Mouse (Mus musculus) cerebellum, postnatal 10 days (tissue): Measurements from ENCODE around the gene Mfsd13b.
"Not testable (repeated sequence)": the region's sequence is repeated elsewhere in the genome, so short reads cannot be mapped to it uniquely, and the experiment has no call there.

ENCODE experiments used
- DNase-seq, 2 experiments: peaks; one replicate each; pipeline ENCODE4 v3.0.0; 2021; ENCODE audit warnings: mixed read lengths in 2 of 2

Mfsd13b gene

DNA sequence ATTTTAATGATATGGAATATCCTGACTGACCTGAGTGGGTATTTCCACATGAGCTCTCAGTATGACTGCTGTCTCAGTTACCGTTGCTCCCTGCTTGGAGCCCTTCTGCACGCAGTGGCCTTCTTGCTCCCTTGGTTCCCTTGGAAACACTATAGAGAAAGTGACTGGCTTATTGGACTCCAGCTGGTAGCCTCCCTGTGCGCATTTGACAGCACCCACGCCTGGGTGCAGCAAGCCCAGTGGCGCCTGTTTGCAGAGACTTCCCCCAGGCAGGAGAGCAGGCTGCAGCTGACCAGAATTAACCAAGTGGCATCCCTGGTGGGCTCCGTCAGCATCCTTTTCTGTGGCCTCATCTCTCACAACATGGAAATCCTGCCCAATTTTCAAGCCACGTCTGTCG lies 8.9 kb downstream of the Mfsd13b start:
- DNase-seq, result no peak

DNA sequence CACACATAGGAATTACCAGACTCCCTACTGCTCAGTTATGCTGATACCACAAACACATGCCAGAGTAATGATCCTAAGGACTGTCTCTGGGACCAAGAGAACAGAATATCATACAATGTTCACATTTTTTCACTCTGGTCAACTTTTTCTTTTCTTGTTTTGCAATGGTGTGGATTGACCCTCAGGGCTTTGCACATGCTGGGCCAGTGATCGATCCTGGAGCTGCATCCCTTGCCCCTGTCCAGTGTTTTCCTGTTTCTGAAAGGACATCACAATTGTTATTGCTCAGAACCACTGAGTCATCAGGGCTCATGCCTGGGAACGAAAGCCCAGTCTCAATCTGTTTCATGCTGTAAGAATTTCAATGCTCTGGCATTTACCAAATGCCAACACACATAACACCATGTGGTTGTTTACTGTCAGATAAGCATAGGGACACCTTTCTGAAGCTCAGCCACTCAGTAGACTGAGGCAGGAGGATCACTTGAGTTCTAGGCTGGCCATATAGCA lies 16.8 kb downstream of the Mfsd13b start:
- DNase-seq, result no peak

DNA sequence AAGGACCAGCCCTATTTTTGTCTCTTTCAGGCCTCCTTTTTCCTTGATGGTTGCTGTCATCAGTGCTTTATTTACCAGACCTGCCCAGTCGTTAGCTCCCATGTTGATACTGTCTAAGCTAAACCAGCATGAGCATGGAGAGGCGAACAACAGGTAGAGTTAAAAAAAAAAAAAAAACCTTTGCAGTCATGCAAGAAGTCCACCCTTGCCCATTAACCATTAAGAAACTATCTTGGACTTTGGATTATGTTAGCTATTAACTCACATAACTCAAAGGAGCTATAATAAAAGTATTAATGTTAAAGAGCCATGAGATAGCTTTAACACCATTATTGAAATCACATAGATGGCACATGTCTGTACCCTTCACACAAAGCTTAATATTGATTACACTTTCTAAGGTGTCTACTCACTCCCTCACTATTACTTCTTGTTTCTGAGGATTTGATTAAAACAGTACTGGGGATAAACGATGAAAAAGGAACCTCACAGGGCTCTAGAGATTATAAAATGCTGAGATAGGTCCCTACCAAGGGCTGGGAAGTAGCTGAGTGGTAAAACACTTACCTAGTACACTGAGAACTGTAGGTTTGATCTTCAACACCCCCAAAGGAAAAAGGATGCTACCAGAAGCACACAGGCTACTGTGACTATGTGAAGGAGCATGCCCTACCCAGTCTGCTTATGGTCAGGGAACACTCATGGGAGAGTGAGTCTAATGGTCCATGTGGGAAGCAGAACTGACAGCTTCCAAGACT lies 17.9 kb downstream of the Mfsd13b start:
- no peak for DNase-seq

DNA sequence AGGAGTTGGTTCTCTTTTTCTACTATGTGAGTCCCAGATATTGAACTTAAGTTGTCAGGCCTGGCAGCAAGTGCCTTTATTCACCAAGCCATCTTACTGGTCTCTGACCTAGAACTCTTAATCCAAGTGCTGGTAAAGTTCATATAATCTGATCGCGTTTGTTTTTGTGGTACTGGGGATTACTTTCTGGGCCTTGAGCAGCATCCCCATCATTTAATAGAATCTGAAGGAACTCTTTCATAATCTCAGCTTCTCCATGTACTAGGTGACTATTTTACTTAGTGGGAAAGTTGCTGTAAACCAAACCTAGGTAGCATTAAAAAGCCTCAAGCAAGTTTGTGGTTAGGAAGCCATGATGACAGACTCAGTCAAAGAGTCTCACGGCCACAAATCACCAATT lies 19.6 kb downstream of the Mfsd13b start:
- DNase-seq, result no peak

DNA sequence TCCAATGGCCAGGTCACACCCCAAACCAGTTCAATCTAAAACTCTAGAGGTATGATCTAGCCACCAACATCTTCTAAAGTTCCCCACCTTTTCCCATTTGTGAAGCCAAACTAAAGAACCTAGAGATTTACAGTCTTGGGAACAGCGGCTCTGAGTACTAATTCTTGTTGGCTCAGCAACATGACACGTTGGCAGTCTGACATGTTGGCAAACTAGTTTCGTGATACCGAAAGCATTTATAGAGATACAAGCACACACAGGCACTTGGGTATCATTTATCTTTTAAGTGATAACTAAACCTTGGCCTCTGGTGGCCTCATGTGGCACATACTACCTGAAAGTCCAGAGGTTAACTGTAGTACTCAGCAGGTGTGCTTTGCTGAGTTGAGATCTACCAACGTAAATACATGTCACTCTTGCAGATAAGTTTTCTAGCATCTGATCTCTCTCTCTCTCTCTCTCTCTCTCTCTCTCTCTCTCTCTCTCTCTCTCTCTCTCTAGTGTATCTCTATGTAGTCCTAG lies 20.2 kb downstream of the Mfsd13b start:
- no peak for DNase-seq

GRCm38 (mm10) chr7:121003793-121004418 lies 21.6 kb downstream of the Mfsd13b start:
- no peak for DNase-seq

GRCm38 (mm10) chr7:121011794-121012689 lies 29.7 kb downstream of the Mfsd13b start:
- no peak for DNase-seq

DNA sequence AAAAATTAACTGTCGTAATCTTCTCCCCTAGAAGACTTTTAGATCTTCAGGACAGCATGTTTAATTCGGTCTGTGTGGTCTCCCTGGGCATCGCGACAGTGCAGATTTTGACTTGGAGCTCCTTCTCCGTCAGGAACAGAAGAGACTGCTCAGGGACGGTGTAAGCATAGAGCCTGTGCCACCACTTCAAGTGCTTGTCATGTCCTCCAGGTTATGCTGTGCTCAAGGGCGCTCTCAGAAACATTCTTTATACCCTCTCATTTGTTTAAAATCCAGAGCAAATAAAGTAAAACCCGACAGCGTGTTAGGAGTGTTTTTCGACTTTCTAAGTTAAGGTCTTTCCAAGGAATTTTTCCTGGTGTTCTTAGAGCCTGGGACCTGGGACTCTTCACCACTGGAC lies 32.2 kb downstream of the Mfsd13b start:
- no peak for DNase-seq

GRCm38 (mm10) chr7:121018778-121019177 lies 36.5 kb downstream of the Mfsd13b start:
- DNase-seq, result no peak

- DNase-seq, result peak; percentile 7 to 11
These were observed 38.0 kb downstream of the Mfsd13b start for GRCm38 (mm10) chr7:121020277-121020676.

DNA sequence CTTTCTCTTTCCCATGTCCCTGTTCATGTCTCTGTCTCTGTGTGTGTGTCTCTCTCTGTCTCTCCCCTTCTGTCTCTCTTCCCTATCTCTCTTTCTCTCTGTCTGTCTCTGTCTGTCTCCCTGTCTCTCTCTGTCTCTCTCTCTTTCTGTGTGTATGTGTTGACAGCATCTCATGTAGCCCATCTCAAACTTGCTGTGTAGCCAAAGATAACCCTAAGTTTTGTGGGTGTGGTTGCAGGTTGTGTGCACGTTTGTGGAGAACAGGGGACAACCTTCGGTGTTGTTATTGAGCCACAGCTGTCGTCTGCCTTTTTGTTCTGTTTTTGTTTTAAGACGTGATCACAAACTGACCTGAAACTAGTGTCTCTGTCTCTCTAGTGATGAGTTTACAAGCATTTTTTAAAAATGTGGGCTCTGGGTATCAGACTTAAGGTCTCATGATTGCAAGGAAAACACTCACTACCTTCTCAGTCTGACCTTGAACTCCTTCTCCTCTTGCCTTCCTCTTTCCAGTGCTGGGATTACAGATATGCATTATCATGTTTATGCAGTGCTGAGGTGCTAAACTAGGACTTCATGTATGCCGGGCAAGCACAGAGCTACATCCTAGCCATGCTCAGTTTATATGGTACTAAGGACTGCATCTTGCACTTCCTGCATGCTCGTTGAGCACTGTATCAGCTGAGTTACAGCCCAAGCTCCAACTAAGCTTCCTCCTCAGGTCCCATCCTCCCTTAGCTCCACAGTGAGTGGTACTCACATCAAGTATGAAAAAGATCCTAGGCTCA lies 43.1 kb downstream of the Mfsd13b start:
- DNase-seq, result no peak

GRCm38 (mm10) chr7:121026300-121026699 lies 44.0 kb downstream of the Mfsd13b start:
- no peak for DNase-seq

GRCm38 (mm10) chr7:121029947-121030346 lies 47.6 kb downstream of the Mfsd13b start:
- not testable (repeated sequence) for DNase-seq

DNA sequence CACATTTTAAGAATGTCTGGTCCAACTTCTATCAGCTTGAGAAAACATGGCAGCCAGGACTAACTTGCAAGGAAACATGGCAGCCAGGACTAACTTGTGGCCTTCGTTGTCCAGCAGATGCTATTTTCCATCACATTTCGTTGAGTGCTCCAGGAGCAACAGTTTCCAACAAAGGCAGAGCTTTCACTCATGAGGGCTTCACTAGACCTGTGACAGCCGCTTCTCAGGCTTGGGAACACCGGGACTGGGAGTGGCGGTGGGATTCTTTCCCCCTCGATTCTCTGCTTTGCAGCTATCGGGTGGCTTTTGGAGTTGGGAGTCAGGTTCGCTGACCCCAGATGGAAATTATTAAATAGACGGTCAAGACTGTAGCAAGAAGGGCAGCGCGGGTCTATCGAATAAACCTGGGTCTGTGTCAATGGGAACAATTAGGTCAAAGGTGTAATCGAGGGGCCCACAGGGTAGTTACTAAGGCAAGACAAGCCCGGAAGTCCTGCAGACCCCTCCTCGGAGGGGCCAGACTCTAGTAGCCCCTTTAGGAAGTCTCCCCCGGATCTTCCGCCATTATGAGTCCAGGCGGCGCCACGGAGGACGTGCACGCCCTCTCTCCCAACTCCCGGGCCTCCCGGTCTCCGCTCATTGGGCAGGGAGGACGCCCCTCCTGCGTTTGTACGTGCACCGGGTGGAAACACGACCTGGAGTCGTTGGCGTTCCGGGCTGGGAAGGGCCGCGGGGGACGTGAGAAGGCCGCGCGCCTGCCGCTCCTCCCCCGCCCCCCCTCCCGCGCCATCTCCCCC lies 51.7 kb downstream of the Mfsd13b start, which contains the start of gene Mettl9:
Mettl9 (plus strand) TSS at position 590 of the 797 bp plus-strand sequence.
- peak; percentile 96 to 98 for DNase-seq

GRCm38 (mm10) chr7:121034701-121035141 lies 52.4 kb downstream of the Mfsd13b start:
- DNase-seq, result peak in 1 of 2 experiments; percentile 85

GRCm38 (mm10) chr7:121035161-121035721 lies 52.9 kb downstream of the Mfsd13b start:
- DNase-seq, result peak in 1 of 2 experiments; percentile 55

GRCm38 (mm10) chr7:121040595-121040994 lies 58.3 kb downstream of the Mfsd13b start:
- DNase-seq, result no peak

- no peak for DNase-seq
These were observed 59.7 kb downstream of the Mfsd13b start for GRCm38 (mm10) chr7:121041989-121042388.

DNA sequence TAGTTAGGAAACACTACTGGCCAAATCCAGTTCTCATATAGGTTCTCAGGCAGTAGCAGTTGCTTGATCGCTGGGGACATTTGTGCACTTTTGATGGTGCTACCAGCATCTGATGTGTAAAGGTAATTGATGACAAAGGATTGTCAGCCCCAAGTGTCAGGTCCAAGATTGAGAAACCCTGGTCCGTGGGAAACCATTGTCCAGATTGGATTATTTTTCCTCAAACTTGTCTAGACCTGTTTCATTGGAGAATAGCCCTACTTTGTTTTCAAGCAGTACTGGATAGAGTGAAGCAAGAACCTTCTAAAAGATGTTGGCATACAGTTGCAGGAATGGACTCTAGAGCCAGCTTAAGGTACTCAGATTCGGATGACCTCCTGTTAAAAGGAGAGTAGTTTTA lies 60.7 kb downstream of the Mfsd13b start:
- DNase-seq, result no peak

DNA sequence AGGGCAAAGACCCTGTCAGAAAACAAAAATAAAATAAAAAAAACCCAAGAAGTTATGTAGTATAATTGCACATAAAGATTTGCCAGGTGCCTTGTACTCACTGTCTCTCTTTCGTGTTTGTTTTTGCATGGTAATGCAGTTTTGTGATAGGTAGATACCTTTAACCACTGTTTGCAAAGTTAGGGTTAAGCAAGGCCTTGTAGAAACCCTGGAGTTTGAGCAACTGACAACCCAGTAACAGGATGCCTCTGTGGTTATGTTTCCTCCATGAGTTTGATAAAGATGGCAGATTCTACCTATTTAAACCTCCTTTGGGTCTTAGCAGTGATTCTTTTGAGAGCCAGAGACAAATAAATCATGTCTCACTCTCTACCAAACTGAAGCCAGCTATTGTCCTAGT lies 61.2 kb downstream of the Mfsd13b start:
- no peak for DNase-seq

DNA sequence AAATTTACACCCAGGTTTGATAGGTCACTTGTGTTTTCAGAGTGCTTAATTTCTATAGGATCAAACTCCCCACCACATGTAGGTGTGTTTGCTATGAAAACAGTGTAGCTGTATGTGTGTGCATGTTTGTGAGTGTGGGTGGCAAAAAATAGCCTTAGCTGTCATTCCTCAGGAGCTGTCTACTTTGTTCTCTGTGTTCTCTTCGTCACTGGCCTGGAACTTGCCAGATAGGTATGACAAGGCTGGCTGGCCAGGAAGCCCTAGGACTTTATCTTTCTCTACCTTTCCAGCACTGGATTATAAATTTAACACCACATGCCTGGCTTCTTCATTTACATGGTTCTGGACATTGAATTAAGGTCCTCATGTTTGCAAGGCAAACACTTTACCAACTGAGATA lies 61.9 kb downstream of the Mfsd13b start:
- no peak for DNase-seq
